Mouse (Mus musculus) liver, postnatal 0 days (tissue): ENCODE results near the gene Atrnl1.

Experiments used
- CTCF ChIP-seq: sonication (generic); IDR thresholded peaks from 2 replicates; pipeline ENCODE4 v1.5.1; 2016; ENCODE audit warnings: antibody characterized with exemption, low read depth
- EP300 ChIP-seq: IDR thresholded peaks from 2 replicates; pipeline ENCODE4 v1.6.1; 2016; ENCODE audit warnings: antibody characterized with exemption, low read depth, mild to moderate bottlenecking

DNA sequence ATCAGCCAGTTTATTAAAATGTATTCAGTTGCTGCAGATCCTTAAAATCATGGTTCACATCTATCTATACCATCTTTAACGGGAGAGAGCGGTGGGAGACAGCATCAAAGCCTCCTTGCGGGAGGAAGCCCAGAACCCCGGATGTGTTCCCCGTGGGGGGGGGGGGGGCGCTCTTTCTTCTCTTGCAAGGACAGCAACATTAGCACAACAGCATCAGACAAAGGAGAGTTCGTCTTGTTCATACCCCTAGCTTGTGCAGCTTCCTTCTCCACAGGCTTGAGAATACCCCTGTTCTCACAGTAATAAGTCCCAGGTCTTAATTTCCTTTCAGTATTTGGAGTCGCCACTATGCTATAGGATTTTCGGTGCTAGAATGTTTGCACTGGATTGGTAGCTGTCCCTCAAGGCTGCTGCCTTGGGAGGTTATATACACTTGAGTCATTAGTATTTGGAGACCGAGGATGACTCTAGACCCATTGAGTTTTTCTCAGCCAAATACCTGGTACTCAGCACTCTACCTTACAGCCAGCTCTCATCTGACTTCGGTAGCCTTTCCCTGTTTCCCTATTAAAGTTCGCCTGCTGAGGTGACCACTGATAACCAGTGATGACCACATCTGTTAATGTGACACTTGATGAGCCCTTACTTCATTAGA is 449.5 kb downstream of the Atrnl1 start:
- TF ChIP-seq CTCF (no peak), EP300 (no peak)
